Mouse (Mus musculus): Measurements from ENCODE around the gene Smad1.
A peak's percentile ranks its signal among the peaks of the same experiment; 100 is the strongest.

Gene Smad1

GRCm38 (mm10) chr8:79382857-79383262 lies 16.5 kb downstream of the Smad1 start:
- no peak for DNase-seq (ENCODE audit: low spot score in 2 of 2)

- no peak for DNase-seq (ENCODE audit: low spot score in 2 of 2)
These were observed 17.5 kb downstream of the Smad1 start for GRCm38 (mm10) chr8:79381771-79382170.

- DNase-seq (ENCODE audit: low spot score in 2 of 2), result no peak
These were observed 18.9 kb downstream of the Smad1 start for GRCm38 (mm10) chr8:79380386-79380785.

- no peak for DNase-seq (ENCODE audit: low spot score in 2 of 2)
These were observed 19.3 kb downstream of the Smad1 start for GRCm38 (mm10) chr8:79379971-79380370.

GRCm38 (mm10) chr8:79376648-79377047 lies 22.7 kb downstream of the Smad1 start:
- DNase-seq (ENCODE audit: low spot score in 2 of 2), result no peak

GRCm38 (mm10) chr8:79375775-79376123 lies 23.6 kb downstream of the Smad1 start:
- DNase-seq (ENCODE audit: low spot score in 2 of 2), result peak; percentile 56 to 67

- DNase-seq (ENCODE audit: low spot score in 2 of 2), result no peak
These were observed 24.1 kb downstream of the Smad1 start for GRCm38 (mm10) chr8:79375074-79375774.

GRCm38 (mm10) chr8:79374410-79374809 lies 24.9 kb downstream of the Smad1 start:
- no peak for DNase-seq (ENCODE audit: low spot score in 2 of 2)

- DNase-seq (ENCODE audit: low spot score in 2 of 2), result no peak
These were observed 25.8 kb downstream of the Smad1 start for GRCm38 (mm10) chr8:79373563-79373962.

- DNase-seq (ENCODE audit: low spot score in 2 of 2), result no peak
These were observed 26.4 kb downstream of the Smad1 start for GRCm38 (mm10) chr8:79372960-79373359.

GRCm38 (mm10) chr8:79372521-79372920 lies 26.8 kb downstream of the Smad1 start:
- DNase-seq (ENCODE audit: low spot score in 2 of 2), result no peak

- no peak for DNase-seq (ENCODE audit: low spot score in 2 of 2)
These were observed 27.2 kb downstream of the Smad1 start for GRCm38 (mm10) chr8:79372084-79372483.

GRCm38 (mm10) chr8:79370646-79371290 lies 28.6 kb downstream of the Smad1 start:
- no peak for DNase-seq (ENCODE audit: low spot score in 2 of 2)

GRCm38 (mm10) chr8:79369163-79369562 lies 30.2 kb downstream of the Smad1 start:
- no peak for DNase-seq (ENCODE audit: low spot score in 2 of 2)

GRCm38 (mm10) chr8:79367959-79368358 lies 31.4 kb downstream of the Smad1 start:
- DNase-seq (ENCODE audit: low spot score in 2 of 2), result no peak

GRCm38 (mm10) chr8:79367350-79367749 lies 32.0 kb downstream of the Smad1 start:
- DNase-seq (ENCODE audit: low spot score in 2 of 2), result no peak

- no peak for DNase-seq (ENCODE audit: low spot score in 2 of 2)
These were observed 33.1 kb downstream of the Smad1 start for GRCm38 (mm10) chr8:79366227-79366626.

GRCm38 (mm10) chr8:79365707-79366106 lies 33.6 kb downstream of the Smad1 start:
- no peak for DNase-seq (ENCODE audit: low spot score in 2 of 2)

- no peak for DNase-seq (ENCODE audit: low spot score in 2 of 2)
These were observed 34.5 kb downstream of the Smad1 start for GRCm38 (mm10) chr8:79364806-79365205.

GRCm38 (mm10) chr8:79362430-79362829 lies 36.9 kb downstream of the Smad1 start:
- DNase-seq (ENCODE audit: low spot score in 2 of 2), result no peak

- DNase-seq (ENCODE audit: low spot score in 2 of 2), result no peak
These were observed 38.4 kb downstream of the Smad1 start for GRCm38 (mm10) chr8:79360774-79361527.

- DNase-seq (ENCODE audit: low spot score in 2 of 2), result no peak
These were observed 39.0 kb downstream of the Smad1 start for GRCm38 (mm10) chr8:79360302-79360701.

Measured in right cerebral cortex, adult 2 months (tissue).